Mouse (Mus musculus) lung, embryonic 14.5 days (tissue): ENCODE measurements at regions not wholly inside any gene's neighbourhood (a gene's known extent, or its start where the extent isn't known, plus 50 kb on each side); places are given as distances from the start of the nearest gene placed in this dataset.

Experiments used
- ATAC-seq: fragments of 200-750 bp; cut with Nextera tagmentation; 2 replicates; pipeline ENCODE4 v1.8.0; 2017; ENCODE audit warnings: mild to moderate bottlenecking, moderate TSS enrichment, moderate library complexity; ENCODE audit not compliant: insufficient read depth
- DNase-seq: peaks from one replicate; pipeline ENCODE4 v3.0.0-alpha.2; 2015
- H3K27ac ChIP-seq: fragments of 300-500 bp; sonication (generic); 2 replicates; pipeline ENCODE4 v1.5.1; 2014; ENCODE audit warnings: low read depth, mild to moderate bottlenecking, moderate library complexity
- H3K27me3 ChIP-seq: fragments of 300-500 bp; sonication (generic); 2 replicates; pipeline ENCODE4 v1.6.1; 2014; ENCODE audit warnings: low read length, control low read depth; ENCODE audit not compliant: insufficient read depth
- H3K36me3 ChIP-seq: fragments of 300-500 bp; sonication (generic); 2 replicates; pipeline ENCODE4 v1.6.1; 2014; ENCODE audit warnings: control low read depth; ENCODE audit not compliant: insufficient read depth
- H3K4me1 ChIP-seq: fragments of 300-500 bp; sonication (generic); 2 replicates; pipeline ENCODE4 v1.6.1; 2014; ENCODE audit warnings: antibody characterized with exemption, control low read depth; ENCODE audit not compliant: insufficient read depth
- H3K4me2 ChIP-seq: fragments of 300-500 bp; sonication (generic); 2 replicates; pipeline ENCODE4 v1.6.1; 2014; ENCODE audit warnings: mild to moderate bottlenecking
- H3K4me3 ChIP-seq: fragments of 300-500 bp; sonication (generic); 2 replicates; pipeline ENCODE4 v1.5.1; 2014; ENCODE audit warnings: low read depth, low read length
- H3K9ac ChIP-seq: fragments of 300-500 bp; sonication (generic); 2 replicates; pipeline ENCODE4 v1.6.1; 2014
- H3K9me3 ChIP-seq: fragments of 300-500 bp; sonication (generic); 2 replicates; pipeline ENCODE4 v1.6.1; 2016; ENCODE audit warnings: low read depth, low read length, control low read depth
- CTCF ChIP-seq: IDR thresholded peaks from 2 replicates; pipeline ENCODE4 v1.5.1; 2016; ENCODE audit warnings: antibody characterized with exemption, low read depth
- WGBS: fragments of 180-500 bp; shearing (Covaris S2); extraction: QIAGEN DNeasy Blood & Tissue Kit; methylation state at CpG from one replicate; pipeline ENCODE4 v1.1.7; 2014; 5-methylcytosine and 5-hydroxymethylcytosine counted together

DNA sequence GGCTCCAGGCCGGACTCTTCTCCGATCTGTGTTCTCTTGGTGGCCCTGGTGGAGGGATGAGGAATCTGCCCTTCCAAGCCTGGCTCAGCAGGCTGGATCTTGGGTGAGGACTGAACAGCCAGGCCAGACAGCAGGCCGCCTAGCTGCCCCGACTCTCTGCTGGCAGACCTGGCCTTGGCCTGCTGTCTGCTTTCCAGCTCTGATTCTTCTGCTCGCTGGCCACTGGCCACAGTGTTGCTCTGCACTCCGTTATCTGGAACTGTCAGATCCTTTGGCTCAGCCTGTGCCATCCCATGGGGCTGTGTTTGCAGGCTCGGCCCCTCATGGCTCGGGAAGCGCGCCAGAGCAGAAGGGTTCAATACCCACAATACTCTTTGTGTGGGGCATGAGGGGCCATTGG lies 119.7 kb downstream of the Bcl2l11 start:
- H3K36me3 ChIP-seq = no peaks in the 10 kb centered on the region
- no peak overlapping the region for H3K9ac ChIP-seq

GRCm38 (mm10) chr2:128247967-128248366 lies 122.1 kb downstream of the Bcl2l11 start:
- DNase-seq = no peak
- Histone ChIP-seq H3K4me3 (no peak overlapping the region), H3K9me3 (no peaks in the 10 kb centered on the region), H3K4me1 (no peaks in the 10 kb centered on the region), H3K36me3 (no peaks in the 10 kb centered on the region), H3K27ac (no peak overlapping the region), H3K27me3 (no peaks in the 10 kb centered on the region), H3K4me2 (no peak overlapping the region), H3K9ac (no peak overlapping the region)
- WGBS = 31% methylated on average over 4 of the region's 4 CpGs
- no peak for ATAC-seq
- TF ChIP-seq CTCF = no peak

More for the DNA sequence above, 119.7 kb downstream of the Bcl2l11 start:
- H3K4me3 ChIP-seq = no peak overlapping the region
- peak; percentile 58; the same call in 1 of the 2 replicates for ATAC-seq
- TF ChIP-seq CTCF = peak; percentile 42
- DNase-seq = peak; percentile 57
- no peak overlapping the region for H3K4me2 ChIP-seq
- no peaks in the 10 kb centered on the region for H3K9me3 ChIP-seq
- H3K4me1 ChIP-seq = peaks cover 2% of the 10 kb centered on the region; the same call in 1 of the 2 replicates
- no peak overlapping the region for H3K27ac ChIP-seq
- 70% methylated on average over 10 of the region's 10 CpGs for WGBS
- no peaks in the 10 kb centered on the region for H3K27me3 ChIP-seq

DNA sequence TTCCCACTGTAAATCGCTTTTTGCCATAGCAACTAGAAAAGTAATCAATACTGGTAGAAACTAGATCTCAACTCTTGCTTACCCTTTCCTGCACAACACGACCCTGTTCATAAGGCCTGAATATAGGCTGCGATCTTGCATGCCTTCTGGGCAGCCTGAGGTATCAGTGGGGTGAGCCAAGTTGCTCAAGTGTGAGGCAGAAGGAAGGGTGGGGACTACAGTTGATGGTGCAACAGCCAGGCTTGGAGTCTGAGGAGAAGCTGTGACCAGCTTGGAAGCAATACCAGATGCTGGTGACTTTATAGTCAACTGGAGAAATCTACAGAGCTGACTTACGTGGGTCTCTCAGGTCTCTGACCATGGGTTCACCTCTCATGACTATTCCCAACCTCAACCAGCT lies 123.3 kb downstream of the Bcl2l11 start:
- no peak overlapping the region for H3K4me2 ChIP-seq
- no peak overlapping the region for H3K27ac ChIP-seq
- H3K36me3 ChIP-seq = no peaks in the 10 kb centered on the region
- no peak for ATAC-seq
- no peak overlapping the region for H3K4me3 ChIP-seq
- H3K27me3 ChIP-seq = no peaks in the 10 kb centered on the region
- WGBS = 89% methylated on average over 4 of the region's 4 CpGs
- TF ChIP-seq CTCF = no peak
- H3K4me1 ChIP-seq = no peaks in the 10 kb centered on the region
- H3K9ac ChIP-seq = no peak overlapping the region
- no peaks in the 10 kb centered on the region for H3K9me3 ChIP-seq
- DNase-seq = no peak

GRCm38 (mm10) chr2:128249607-128250006 lies 123.8 kb downstream of the Bcl2l11 start:
- no peak overlapping the region for H3K9ac ChIP-seq

DNA sequence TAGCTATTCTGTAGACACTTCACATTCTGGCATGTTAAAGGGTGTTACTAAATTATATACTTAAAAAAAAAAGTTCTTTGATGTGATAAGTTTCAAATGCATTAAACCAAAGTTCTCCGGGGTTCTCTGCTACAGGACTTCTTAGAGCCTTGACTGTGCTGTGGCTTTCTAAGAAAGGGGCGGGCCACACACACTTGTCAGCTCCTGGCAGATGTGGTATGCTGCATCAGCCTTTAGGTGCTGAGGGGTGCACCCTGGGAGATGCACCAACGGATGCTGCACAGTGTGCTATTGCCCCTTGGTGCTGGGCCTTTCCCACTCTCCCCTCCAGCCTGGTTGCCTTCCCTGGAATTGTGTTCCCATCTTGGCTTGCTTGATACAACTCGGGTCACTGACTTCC lies 125.0 kb downstream of the Bcl2l11 start:
- Histone ChIP-seq H3K9ac (no peak overlapping the region), H3K9me3 (no peaks in the 10 kb centered on the region), H3K36me3 (no peaks in the 10 kb centered on the region), H3K27me3 (no peaks in the 10 kb centered on the region), H3K4me3 (no peak overlapping the region), H3K4me1 (no peaks in the 10 kb centered on the region), H3K4me2 (no peak overlapping the region), H3K27ac (no peak overlapping the region)
- TF ChIP-seq CTCF = no peak
- ATAC-seq = no peak
- 65% methylated on average over 4 of the region's 4 CpGs for WGBS
- DNase-seq = no peak

More at GRCm38 (mm10) chr2:128249607-128250006, 123.8 kb downstream of the Bcl2l11 start:
- ATAC-seq = no peak
- no peak for TF ChIP-seq CTCF
- Histone ChIP-seq H3K27me3 (no peaks in the 10 kb centered on the region), H3K4me1 (no peaks in the 10 kb centered on the region), H3K9me3 (no peaks in the 10 kb centered on the region), H3K36me3 (no peaks in the 10 kb centered on the region), H3K4me2 (no peak overlapping the region), H3K4me3 (no peak overlapping the region), H3K27ac (no peak overlapping the region)
- WGBS = 77% methylated on average over 2 of the region's 2 CpGs
- no peak for DNase-seq

DNA sequence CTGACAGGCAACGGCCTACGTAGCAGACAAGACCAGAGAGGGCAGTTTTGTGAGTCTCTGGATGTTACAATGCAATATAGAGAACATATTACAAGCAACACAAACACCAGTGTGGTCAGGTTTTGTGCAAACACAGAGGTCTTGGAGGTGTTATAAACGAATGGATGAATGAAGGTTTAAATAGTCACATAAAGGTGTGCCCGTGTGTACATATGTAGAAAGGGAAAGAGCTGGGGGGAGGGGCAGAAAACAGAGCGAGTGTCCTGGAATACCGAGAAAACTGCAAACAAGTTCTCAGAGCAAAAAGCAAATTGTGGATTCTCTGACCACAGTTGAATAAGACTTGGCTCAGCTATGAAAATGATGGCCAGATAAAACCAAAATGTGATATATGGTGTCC lies 130.8 kb downstream of the Bcl2l11 start:
- WGBS = 46% methylated on average over 6 of the region's 6 CpGs

DNA sequence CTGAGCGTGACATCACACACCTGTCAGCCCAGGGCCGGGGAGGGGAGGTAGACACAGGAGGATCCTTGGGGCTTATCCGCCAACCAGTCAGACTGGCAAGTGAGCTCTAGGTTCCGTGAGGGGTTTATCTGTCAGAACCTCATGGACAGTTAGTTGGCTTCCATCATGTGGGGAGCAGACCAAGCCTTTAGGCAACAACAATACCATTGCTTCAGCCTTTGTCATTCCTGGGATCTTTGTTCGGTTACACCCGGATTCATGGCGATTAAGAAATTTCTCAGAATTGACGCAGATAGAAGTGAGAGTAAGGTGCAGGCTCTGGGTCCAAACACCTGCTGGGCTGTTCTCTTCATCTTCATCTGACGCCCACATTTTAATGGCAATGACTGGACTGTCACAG lies 131.4 kb downstream of the Bcl2l11 start:
- no peaks in the 10 kb centered on the region for H3K36me3 ChIP-seq
- no peak for ATAC-seq
- H3K9me3 ChIP-seq = no peaks in the 10 kb centered on the region
- WGBS = 55% methylated on average over 9 of the region's 9 CpGs
- no peak overlapping the region for H3K9ac ChIP-seq
- no peak for DNase-seq
- TF ChIP-seq CTCF = no peak
- H3K27me3 ChIP-seq = no peaks in the 10 kb centered on the region
- no peak overlapping the region for H3K27ac ChIP-seq
- H3K4me1 ChIP-seq = no peaks in the 10 kb centered on the region
- no peak overlapping the region for H3K4me2 ChIP-seq
- no peak overlapping the region for H3K4me3 ChIP-seq

More for the DNA sequence above, 130.8 kb downstream of the Bcl2l11 start:
- Histone ChIP-seq H3K4me1 (no peaks in the 10 kb centered on the region), H3K27me3 (no peaks in the 10 kb centered on the region), H3K9ac (no peak overlapping the region), H3K27ac (no peak overlapping the region), H3K36me3 (no peaks in the 10 kb centered on the region), H3K9me3 (no peaks in the 10 kb centered on the region), H3K4me2 (no peak overlapping the region), H3K4me3 (no peak overlapping the region)
- no peak for TF ChIP-seq CTCF
- ATAC-seq (no peak), DNase-seq (no peak)

DNA sequence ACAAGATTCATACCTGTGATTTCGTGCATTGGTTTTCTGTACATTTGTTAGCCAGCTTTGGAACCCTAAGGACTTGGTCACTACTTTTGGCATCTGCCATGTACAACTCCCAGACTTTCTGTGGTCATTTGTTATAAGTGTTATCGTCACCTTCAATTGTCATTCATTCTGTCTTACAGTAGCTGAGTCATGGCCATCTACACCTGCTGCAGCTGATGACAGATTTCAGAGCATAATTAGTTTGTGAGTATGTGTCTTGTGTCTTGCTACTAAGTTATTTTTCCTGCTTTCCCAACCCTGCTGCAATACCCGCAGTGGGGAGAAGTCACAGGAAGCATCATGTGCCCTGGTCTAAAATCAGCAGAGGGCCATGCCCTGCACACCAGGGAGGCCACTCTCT lies 138.0 kb downstream of the Bcl2l11 start:
- Histone ChIP-seq H3K27me3 (no peaks in the 10 kb centered on the region), H3K9me3 (no peaks in the 10 kb centered on the region), H3K4me2 (no peak overlapping the region), H3K36me3 (no peaks in the 10 kb centered on the region), H3K4me3 (no peak overlapping the region), H3K27ac (no peak overlapping the region), H3K9ac (no peak overlapping the region), H3K4me1 (0 out of 2 replicates have a peak, but pooled peaks cover 3% of the 10 kb centered on the region)
- ATAC-seq (no peak), DNase-seq (no peak)
- no peak for TF ChIP-seq CTCF
- 83% methylated on average over 3 of the region's 3 CpGs for WGBS
